Mouse (Mus musculus) heart, embryonic 14.5 days (tissue): ENCODE measurements at regions not wholly inside any gene's neighbourhood (a gene's known extent, or its start where the extent isn't known, plus 50 kb on each side); places are given as distances from the start of the nearest gene placed in this dataset.

ENCODE experiments used
- ATAC-seq: fragments of 200-750 bp; cut with Nextera tagmentation; 2 replicates; pipeline ENCODE4 v1.8.0; 2017; ENCODE audit warnings: low read depth, moderate TSS enrichment; ENCODE audit not compliant: insufficient number of reproducible peaks, insufficient read depth, low FRiP score
- H3K27ac ChIP-seq, 2 experiments: fragments of 200-500 bp in 1 of 2; fragments of 300-500 bp in 1 of 2; sonication (generic) in 1 of 2; replicated peaks in 1 of 2; 2 replicates each; pipeline ENCODE4 v1.5.1; 2012 to 2014; ENCODE audit warnings: low read depth in 2 of 2, low read length in 2 of 2, control low read depth in 1 of 2, mild to moderate bottlenecking in 1 of 2, mixed read lengths in 1 of 2; ENCODE audit not compliant: control insufficient read depth in 1 of 2, insufficient read depth in 1 of 2
- H3K27me3 ChIP-seq: fragments of 300-500 bp; sonication (generic); 2 replicates; pipeline ENCODE4 v1.6.1; 2014; ENCODE audit warnings: mild to moderate bottlenecking, low read length, control low read depth; ENCODE audit not compliant: control insufficient read depth, insufficient read depth
- H3K36me3 ChIP-seq: fragments of 300-500 bp; sonication (generic); 2 replicates; pipeline ENCODE4 v1.6.1; 2014; ENCODE audit warnings: mild to moderate bottlenecking, control low read depth, low read length, mixed read lengths; ENCODE audit not compliant: control insufficient read depth, insufficient read depth
- H3K4me1 ChIP-seq, 2 experiments: fragments of 200-500 bp in 1 of 2; fragments of 300-500 bp in 1 of 2; sonication (generic) in 1 of 2; 2 replicates each; pipeline ENCODE4 v1.6.1; 2012 to 2014; ENCODE audit warnings: low read length in 2 of 2, control low read depth in 1 of 2, mixed read lengths in 1 of 2; ENCODE audit not compliant: control insufficient read depth in 2 of 2, insufficient read depth in 2 of 2
- H3K4me2 ChIP-seq: fragments of 300-500 bp; sonication (generic); 2 replicates; pipeline ENCODE4 v1.6.1; 2014; ENCODE audit warnings: mild to moderate bottlenecking, low read length
- H3K4me3 ChIP-seq, 2 experiments: fragments of 200-500 bp in 1 of 2; fragments of 300-500 bp in 1 of 2; sonication (generic) in 1 of 2; 2 replicates each; pipeline ENCODE4 v1.5.1; 2012 to 2014; ENCODE audit warnings: low read length in 2 of 2, mild to moderate bottlenecking in 2 of 2, control low read depth in 1 of 2, low read depth in 1 of 2, moderate library complexity in 1 of 2; ENCODE audit not compliant: control insufficient read depth in 1 of 2, insufficient read depth in 1 of 2
- H3K9ac ChIP-seq: fragments of 300-500 bp; sonication (generic); 2 replicates; pipeline ENCODE4 v1.6.1; 2014; ENCODE audit warnings: mild to moderate bottlenecking, low read length
- H3K9me3 ChIP-seq: fragments of 300-500 bp; sonication (generic); 2 replicates; pipeline ENCODE4 v1.6.1; 2016; ENCODE audit warnings: low read length, control low read depth; ENCODE audit not compliant: control insufficient read depth
- WGBS: fragments of 180-500 bp; shearing (Covaris S2); extraction: QIAGEN DNeasy Blood & Tissue Kit; methylation state at CpG from one replicate; pipeline ENCODE4 v1.1.7; 2014; 5-methylcytosine and 5-hydroxymethylcytosine counted together

- H3K4me2 ChIP-seq = no peak overlapping the region
- no peak overlapping the region for H3K9ac ChIP-seq
- ATAC-seq = no peak
- no peak overlapping the region for H3K4me3 ChIP-seq
- H3K27ac ChIP-seq = no peak overlapping the region
- WGBS = 85% methylated on average over 4 of the region's 4 CpGs
- no peaks in the 10 kb centered on the region for H3K27me3 ChIP-seq
- no peaks in the 10 kb centered on the region for H3K36me3 ChIP-seq
- H3K4me1 ChIP-seq = peaks cover 6 to 13% of the 10 kb centered on the region in 2 experiments; a peak in 3 of 4 replicates
- no peaks in the 10 kb centered on the region for H3K9me3 ChIP-seq
These were observed 270.2 kb downstream of the Foxo1 start for GRCm38 (mm10) chr3:52538306-52538705.

GRCm38 (mm10) chr3:52537362-52537911 lies 269.3 kb downstream of the Foxo1 start:
- WGBS = 74% methylated on average over 10 of the region's 10 CpGs
- no peak for ATAC-seq
- no peaks in the 10 kb centered on the region for H3K9me3 ChIP-seq
- H3K4me1 ChIP-seq = peaks cover 6 to 13% of the 10 kb centered on the region in 2 experiments; a peak in 3 of 4 replicates
- no peak overlapping the region for H3K27ac ChIP-seq
- no peaks in the 10 kb centered on the region for H3K27me3 ChIP-seq
- no peaks in the 10 kb centered on the region for H3K36me3 ChIP-seq
- no peak overlapping the region for H3K9ac ChIP-seq
- no peak overlapping the region for H3K4me3 ChIP-seq
- H3K4me2 ChIP-seq = no peak overlapping the region

- Histone ChIP-seq H3K27me3 (no peaks in the 10 kb centered on the region), H3K4me1 (peaks cover 6% of the 10 kb centered on the region in 2 experiments; a peak in 2 of 4 replicates), H3K4me3 (no peak overlapping the region), H3K4me2 (no peak overlapping the region), H3K9ac (no peak overlapping the region), H3K36me3 (no peaks in the 10 kb centered on the region), H3K27ac (no peak overlapping the region), H3K9me3 (no peaks in the 10 kb centered on the region)
- ATAC-seq = no peak
- 68% methylated on average over 7 of the region's 7 CpGs for WGBS
These were observed 267.4 kb downstream of the Foxo1 start for GRCm38 (mm10) chr3:52535411-52536021.

GRCm38 (mm10) chr3:52534118-52534517 lies 266.0 kb downstream of the Foxo1 start:
- WGBS = 74% methylated on average over 7 of the region's 7 CpGs
- Histone ChIP-seq H3K4me3 (no peak overlapping the region), H3K27ac (no peak overlapping the region), H3K27me3 (no peaks in the 10 kb centered on the region), H3K9me3 (no peaks in the 10 kb centered on the region), H3K9ac (no peak overlapping the region), H3K4me2 (no peak overlapping the region), H3K4me1 (no peaks in the 10 kb centered on the region), H3K36me3 (no peaks in the 10 kb centered on the region)
- no peak for ATAC-seq

- Histone ChIP-seq H3K9ac (no peak overlapping the region), H3K27ac (no peak overlapping the region), H3K27me3 (no peaks in the 10 kb centered on the region), H3K4me1 (peaks cover 0 to 3% of the 10 kb centered on the region in 2 experiments; a peak in 1 of 4 replicates), H3K4me2 (no peak overlapping the region), H3K4me3 (no peak overlapping the region), H3K9me3 (no peaks in the 10 kb centered on the region), H3K36me3 (no peaks in the 10 kb centered on the region)
- ATAC-seq = no peak
- WGBS = 73% methylated on average over 8 of the region's 8 CpGs
These were observed 263.7 kb downstream of the Foxo1 start for GRCm38 (mm10) chr3:52531686-52532351.

GRCm38 (mm10) chr3:52530406-52530970 lies 262.4 kb downstream of the Foxo1 start:
- ATAC-seq = no peak
- WGBS = 78% methylated on average over 7 of the region's 7 CpGs
- Histone ChIP-seq H3K36me3 (no peaks in the 10 kb centered on the region), H3K27me3 (no peaks in the 10 kb centered on the region), H3K4me3 (no peak overlapping the region), H3K9ac (no peak overlapping the region), H3K4me2 (no peak overlapping the region), H3K27ac (no peak overlapping the region), H3K9me3 (no peaks in the 10 kb centered on the region), H3K4me1 (peaks cover 0 to 3% of the 10 kb centered on the region in 2 experiments; a peak in 1 of 4 replicates)

- Histone ChIP-seq H3K27me3 (no peaks in the 10 kb centered on the region), H3K4me2 (no peak overlapping the region), H3K9ac (no peak overlapping the region), H3K9me3 (no peaks in the 10 kb centered on the region), H3K4me3 (no peak overlapping the region), H3K4me1 (peaks cover 0 to 3% of the 10 kb centered on the region in 2 experiments; a peak in 1 of 4 replicates), H3K27ac (no peak overlapping the region), H3K36me3 (no peaks in the 10 kb centered on the region)
- 85% methylated on average over 6 of the region's 6 CpGs for WGBS
- no peak for ATAC-seq
These were observed 261.0 kb downstream of the Foxo1 start for GRCm38 (mm10) chr3:52529136-52529535.
